Mouse (Mus musculus): ENCODE results near the gene Chgb. TPM values are rescaled to one million over a fixed set of nuclear protein-coding genes. Genes with fewer than 3 reads are reported as not detected.

Chgb gene
- 100 to 1,000 TPM; 890 to 974 TPM for total RNA-seq (2021)
- long read RNA-seq, experiment 1, transcript Chgb-201 (5 exons, 2,740 nt): major isoform, 2,253 of 2,555 reads
- long read RNA-seq, experiment 1, partial matches to known transcripts: 250 of 2,555 reads
- long read RNA-seq, experiment 1, other reads (novel, unspliced or antisense): 52 of 2,555 reads
- long read RNA-seq, experiment 2, transcript Chgb-201 (5 exons, 2,740 nt): major isoform, 1,084 of 1,503 reads
- long read RNA-seq, experiment 2, partial matches to known transcripts: 410 of 1,503 reads
- long read RNA-seq, experiment 2, other reads (novel, unspliced or antisense): 9 of 1,503 reads

DNA sequence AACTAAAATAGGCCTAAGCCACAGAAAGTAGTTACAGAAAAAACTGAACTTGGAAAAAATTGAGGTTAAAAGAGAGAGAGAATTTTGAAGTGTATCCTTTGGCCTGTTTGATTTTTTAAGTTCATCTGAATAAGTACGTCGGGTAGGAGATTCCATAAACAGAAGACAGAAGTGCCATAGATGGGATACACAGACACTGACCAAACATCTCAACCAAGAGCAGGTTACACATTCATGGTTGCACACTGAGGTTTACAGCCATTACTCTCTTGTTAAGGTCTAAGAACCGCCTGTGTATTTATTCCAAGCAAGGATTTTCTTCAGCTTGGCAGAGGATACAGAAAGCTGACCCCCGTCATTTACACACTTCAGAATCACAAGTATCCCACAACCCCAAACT, at the start of gene Chgb:
Chgb (plus strand) TSS at position 301 of the 400 bp plus-strand sequence.
- DNase-seq: no peak

DNA sequence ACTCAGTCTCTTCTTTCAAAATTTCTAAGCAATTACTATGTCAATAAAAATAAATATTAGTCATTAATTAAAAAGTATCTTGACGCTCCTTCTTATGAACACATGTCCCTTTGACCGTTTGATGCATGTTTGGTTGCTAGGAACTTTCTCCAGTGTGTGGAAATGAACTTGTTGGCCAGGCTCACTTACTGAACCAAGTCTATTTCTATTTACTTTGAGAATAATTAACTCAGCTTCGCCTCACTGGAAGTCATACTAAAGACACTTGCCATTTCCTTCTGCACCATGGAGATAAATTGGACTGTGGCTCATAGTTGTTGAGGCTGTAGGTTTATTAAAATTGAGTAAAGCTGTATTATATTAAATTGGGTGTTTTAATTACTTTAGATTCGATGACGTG, 48.1 kb upstream of the Chgb start:
- no peak for DNase-seq

DNA sequence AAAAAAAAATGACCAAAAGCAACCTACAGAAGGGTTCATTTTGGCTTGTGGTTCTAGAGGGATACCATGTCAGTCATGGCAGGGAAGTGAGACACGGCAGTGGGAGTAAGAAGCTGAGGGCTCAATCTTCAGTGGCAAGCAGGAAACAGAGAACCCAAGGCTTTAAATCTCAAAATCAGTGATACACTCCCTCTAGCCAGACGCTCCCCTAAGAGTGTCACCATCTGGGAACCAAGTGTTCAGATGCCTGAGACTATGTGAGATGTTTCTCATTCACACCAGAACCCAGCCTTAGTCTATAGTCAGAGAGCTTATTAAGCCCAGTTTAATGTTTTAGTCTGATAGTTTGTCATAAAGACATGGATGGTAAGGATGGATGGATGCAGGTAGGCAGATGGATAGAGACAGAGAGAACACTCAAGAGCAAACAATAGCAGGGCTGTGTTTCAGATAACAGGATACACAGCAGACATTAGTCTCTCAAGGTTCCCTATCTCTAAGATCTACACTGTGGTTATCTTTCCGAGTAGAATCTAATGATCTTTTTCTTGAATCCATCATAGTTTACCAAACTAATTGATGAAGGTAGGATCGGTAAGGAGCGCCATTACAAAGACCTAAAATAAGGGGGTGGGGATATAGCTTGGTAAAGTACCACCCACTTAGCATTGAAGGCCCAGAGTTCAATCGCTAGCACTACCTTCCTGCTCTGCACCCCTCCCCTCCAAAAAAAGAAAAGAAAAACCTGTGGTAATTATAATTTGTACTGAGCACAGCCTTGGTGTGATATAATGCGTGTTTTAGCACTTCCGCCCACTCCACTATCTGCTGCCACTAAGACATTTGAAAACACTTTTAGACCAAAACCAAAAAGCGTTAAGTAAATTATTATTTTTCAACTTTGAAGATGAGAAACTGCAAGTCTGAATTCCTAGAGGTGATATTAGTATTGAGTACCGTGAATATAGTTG, 47.2 kb upstream of the Chgb start:
- DNase-seq: no peak

DNA sequence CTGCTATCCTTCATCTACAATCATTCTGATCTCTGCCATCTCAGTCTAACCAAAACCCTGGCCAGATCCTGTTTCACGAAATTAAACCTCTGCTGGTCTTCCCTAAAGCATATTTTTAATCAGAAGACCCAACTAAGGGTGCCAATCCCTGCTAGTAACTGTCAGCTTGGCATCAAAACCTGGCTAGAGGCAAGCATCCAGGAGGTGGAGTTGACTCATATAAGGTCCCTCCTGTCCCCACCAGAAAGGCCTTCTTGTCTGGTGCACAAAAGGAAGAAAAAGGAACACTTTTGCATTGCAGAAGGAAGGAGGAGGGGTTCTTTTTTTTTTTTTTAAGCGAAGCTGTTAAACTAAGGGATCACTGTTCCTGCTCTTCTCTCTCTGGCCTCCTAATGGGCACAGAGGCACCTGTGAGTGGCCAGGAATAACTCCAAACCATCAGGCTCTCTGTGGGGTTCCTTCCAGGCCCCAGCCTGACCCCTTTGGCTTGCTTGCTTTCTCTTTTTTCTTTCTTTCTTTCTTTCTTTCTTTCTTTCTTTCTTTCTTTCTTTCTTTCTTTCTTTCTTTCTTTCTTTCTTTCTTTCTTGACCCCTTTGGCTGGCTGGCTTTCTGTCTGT, 42.2 kb upstream of the Chgb start:
- DNase-seq: no peak

DNA sequence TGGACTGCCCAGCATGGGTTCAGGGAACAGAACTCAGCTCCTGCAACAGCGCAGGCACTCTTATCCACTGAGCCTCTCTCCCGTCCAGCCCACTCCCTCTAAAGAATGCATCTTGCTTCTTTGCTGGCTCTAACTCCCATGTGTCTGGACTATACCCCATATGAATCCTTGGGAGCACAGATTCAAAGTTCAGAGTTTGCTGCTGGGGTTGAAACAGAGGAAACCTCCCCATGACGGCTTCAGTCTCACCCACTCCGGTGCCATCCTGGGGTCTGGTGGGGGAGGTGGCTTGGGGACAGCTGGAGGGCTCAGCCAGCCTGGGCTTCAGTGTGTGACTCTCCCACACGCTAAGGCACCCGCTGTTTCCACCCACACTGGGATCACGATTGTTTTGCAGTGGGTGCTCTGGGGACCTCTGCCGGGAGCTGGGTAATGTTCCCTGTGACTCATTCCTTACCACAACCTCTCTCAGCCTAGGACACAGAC, 39.2 kb upstream of the Chgb start:
- DNase-seq: peak; percentile 30

DNA sequence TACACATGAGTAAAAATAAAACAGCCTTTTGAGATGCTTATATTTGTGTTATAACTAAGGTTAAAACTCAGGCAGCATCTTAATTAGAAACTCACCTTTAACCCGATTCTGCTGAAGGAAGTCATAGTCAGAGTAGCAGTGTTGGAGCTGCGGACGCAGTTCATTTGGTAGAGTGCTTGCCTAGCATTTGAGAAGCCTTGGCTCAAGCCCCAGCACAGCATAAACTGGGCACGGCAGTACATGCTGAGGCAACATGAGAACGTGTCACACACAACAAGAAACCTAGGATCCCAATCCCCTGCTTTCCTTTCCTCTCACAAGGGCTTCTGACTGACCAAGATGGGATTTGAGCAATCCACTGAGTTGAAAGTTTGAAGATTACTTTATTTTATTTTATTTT, 36.2 kb upstream of the Chgb start:
- DNase-seq: no peak

DNA sequence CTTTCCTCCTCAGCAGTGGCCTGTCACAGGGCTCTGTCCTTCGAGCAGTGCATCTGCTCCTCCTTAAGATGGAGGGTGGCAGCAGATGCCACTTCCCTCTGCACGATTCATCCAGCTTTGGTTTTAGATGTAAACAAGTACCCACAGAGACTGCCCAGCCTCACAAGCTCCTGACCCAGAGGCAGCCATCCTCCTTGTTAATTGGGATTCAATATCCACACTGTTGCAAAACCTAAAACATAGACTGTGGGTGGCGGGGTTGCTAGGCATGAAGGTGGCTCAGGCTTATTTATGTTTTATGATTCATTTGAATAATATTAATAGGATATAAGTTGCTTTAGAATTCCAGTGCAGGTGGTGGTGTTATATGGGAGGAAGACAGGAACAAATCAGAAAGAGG, 35.0 kb upstream of the Chgb start:
- no peak for DNase-seq

DNA sequence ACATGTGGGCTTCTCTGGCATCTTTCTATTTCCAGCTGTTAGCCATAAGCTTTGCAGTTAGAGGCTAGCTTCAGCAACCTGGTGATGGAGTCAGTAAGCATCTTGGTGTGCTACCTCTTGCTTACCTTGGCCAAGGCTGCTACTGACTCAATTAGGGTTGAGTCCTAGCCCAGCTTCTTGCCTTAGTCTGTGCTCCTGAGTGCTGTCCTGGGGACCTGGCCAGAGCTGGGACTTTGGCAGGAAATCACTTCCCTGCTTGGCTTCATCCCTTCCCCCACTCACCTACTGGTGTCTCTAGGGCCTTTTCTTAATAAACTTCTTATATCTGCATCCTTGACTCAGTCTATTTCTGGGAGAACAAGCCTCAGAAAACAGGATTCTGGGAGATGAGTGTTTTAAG, 30.4 kb upstream of the Chgb start:
- no peak for DNase-seq

DNA sequence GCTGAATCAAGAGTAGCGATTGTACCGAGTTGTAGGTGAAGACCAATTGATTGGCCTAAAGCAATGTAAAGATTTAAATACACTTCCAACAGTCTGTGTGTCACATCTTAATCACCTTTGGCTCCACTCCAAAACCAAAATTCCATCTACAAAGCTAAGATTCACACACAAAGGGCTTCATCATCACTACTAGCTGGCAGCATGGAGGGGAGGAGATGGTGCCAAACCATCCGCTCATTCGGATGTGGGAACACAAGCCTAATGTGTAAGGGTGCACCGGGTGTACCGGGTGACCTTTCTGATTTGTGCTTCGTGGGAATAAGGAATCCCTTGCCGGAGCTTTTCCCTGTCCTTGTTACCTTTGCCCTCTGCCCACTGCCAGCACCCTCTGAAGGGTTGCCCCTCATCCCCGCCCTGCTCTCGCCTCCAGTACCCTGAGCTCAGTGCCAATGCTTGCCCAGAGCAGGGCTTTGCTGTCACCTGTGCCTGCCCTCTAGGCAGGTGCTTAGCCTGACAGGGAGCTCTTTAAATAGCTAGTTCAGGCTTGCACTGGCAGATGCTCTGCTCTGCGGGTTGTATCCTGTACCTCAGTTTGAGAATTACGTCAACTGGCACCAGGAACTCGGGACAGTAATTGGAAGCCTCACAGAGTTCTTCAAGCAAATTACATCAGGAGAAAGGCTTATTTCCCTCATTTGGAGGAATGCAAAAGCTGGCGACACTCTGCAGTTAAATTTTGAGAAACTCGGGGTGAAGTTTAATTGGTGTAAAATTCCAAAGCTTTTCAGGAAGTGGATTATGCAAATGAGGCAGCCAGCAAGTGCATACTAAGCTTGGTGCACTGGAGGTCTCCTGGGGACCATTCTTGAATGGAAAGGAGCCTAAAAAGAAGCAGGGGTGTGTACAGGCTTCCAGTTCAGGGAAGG, 29.7 kb upstream of the Chgb start:
- no peak for DNase-seq

DNA sequence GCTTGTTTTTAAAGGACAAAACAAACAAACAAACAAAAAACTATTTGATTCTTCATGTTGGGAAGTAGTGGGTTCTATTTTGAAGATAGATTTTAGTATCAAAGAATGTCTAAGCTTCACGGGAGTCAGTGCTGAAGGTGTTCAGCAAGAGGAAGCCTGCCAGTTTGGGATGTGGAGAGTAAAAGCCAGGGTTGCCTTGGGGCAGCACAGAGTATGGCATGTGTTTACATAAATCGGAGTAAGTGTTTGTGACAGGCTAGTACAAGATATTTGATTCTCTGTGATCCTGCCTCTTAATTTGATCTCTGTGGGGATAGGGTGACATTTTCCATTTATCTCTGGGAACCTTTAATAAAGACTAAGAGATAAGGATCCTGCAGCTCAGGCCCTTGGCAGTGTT, 28.7 kb upstream of the Chgb start:
- no peak for DNase-seq

DNA sequence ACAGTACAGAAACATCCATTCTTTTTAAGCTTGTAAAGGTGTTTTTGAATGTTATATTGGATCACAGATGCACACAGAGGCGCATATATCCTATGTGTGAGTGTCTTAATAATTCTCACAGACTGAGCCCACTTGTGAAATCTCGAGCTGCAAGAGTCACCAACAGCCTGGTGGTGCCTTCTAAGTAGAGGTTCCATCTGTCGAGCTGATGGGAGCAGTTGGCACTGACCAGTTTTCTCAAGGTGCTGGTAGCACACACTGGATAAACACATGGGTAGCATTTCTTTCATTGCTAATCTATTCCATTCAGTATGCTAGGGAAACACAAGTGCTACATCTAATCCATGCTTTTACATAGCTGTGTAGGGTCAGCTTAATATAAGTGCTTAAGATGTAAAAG, 27.9 kb upstream of the Chgb start:
- DNase-seq: no peak

DNA sequence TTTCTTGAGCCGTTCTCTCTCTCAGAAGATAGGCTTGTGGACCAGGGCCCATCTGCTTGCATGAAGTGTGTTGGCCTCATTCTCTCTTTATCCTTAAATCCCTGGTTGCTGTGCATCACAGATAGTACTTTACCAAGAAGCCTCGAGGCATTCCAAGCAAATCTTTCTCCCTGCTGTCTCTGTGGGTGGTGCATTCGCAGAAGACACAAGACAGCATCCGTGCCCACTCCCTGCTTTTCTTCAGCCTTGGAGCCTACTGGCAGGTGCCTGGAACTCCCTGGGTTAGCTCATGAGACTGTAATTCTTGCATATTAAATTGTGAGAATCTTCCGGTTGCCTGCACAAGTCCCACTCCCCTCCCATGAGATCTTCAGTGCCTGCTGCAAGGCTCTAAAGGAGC, 23.2 kb upstream of the Chgb start:
- no peak for DNase-seq

DNA sequence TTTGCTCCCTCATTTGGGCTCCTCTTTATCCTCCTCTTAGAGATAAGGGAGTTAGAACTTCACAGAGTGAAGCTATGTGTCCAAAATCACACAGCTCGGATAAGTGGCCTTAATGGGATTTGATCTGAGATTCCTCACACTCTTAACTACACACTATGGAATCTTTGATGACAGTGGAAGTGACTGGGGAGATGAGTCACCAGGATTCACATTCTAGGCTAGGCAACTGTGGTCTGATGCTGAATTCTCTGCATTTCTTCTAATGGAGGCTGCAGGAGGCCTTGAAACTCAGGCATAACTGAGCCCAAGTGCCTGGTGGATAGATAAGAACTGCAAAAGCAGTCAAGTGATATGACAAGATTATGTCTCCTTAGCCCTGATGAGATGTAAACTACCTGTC, 10.3 kb upstream of the Chgb start:
- DNase-seq: no peak

DNA sequence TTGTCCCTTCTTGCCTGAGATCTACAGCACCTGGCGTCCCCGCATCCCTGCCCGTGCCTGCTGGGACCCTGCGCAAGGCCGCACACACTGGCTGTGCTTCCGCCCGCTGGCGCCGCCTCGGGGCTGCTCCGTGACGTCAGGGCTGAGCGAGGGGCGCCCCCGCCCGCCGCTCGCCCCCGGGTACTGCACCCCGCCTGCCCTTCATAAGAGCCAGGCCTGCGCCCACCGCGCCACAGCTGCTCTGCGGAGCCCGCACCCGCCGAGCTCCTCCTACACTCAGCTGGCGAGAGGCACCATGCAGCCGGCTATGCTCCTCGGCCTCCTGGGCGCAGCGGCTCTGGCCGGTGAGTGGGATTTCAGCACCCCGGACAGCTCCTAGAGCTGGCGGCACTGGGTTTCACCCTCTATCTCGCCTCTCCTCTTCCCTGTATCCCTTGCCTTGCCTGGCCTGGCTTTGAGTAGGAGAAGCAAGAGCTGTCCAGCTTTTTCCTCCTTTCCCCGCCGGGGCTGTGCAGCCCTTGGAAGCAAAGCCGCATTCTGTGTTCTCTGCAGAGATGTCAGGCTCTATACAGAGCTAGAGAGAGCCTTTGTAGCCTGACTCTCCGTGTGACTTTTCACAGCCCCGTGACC, 476 bp downstream of the Chgb start:
- DNase-seq: peak; percentile 98

DNA sequence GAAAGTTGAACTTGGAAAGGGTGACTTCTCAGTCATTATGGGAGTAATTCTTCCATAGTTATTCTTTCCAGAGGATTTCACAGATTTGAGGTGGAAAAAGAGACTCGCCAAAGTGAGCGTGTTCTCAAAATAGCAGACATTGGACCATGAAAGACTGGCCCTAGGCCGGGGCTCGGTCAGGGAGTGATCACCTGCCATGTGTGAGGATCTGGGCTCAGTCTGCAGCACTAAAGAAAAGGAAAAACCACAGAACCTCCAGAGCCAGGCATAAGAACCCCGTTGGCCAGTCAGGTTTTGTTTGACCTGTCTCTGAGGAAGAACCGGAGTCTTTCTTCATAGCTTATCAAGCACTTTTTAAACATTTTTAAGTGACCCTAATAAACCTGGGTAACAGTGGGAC, 3.0 kb downstream of the Chgb start:
- DNase-seq: no peak

DNA sequence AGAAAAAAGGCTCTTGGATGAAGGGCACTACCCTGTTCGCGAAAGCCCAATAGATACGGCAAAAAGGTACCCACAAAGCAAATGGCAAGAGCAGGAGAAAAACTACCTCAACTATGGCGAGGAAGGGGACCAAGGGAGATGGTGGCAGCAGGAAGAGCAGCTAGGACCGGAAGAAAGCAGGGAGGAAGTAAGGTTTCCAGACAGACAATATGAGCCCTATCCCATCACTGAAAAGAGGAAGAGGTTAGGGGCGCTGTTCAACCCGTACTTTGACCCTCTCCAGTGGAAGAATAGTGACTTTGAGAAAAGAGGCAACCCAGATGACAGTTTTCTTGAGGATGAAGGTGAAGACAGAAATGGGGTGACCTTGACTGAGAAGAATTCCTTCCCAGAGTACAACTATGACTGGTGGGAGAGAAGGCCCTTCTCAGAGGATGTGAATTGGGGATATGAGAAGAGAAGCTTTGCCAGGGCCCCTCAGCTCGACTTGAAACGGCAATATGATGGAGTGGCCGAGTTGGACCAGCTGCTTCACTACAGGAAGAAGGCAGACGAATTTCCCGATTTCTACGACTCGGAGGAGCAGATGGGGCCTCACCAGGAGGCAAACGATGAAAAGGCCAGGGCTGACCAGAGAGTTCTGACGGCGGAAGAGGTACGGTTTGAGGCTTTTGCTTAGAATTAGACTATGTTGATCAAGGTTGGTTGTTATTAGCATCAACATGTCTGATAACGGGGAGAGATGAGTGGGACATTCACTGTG, 12.5 kb downstream of the Chgb start:
- DNase-seq: no peak

DNA sequence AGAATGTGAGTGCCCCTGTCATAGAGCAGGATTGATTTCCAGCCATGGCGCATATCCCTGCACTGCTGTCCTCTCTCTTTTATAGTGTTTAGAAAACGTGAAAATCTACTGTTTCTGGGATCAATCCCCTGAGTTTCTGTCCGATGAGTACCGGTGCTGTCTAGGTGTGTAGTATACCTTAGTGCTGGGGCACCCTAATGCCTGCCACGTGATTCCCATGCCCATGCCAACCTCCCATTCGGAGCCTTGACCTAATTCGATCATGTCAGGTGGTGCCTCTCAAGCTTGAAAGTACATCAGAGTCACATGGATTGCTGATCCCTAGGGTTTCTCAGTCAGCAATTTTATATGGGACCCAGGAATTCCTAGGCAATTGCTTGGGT, 13.1 kb downstream of the Chgb start:
- no peak for DNase-seq

DNA sequence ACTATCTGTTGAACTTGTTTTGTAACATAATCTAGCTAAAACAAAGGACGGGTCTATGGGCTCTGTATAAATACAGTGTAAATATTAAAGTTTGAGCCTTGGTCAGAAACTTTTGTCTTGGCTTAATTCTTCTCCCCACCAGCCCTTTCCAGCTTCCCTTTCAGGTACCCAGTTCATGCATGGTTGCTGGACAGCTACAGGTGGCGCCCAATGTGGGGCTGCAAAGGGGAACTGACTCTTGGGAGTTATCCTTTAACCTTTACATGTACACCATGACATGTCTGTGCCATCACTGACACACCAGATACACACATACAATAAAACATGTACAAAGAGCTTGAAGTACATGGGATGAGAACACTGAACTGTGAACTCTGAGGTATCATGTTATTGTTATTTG, 21.9 kb downstream of the Chgb start:
- DNase-seq: no peak

DNA sequence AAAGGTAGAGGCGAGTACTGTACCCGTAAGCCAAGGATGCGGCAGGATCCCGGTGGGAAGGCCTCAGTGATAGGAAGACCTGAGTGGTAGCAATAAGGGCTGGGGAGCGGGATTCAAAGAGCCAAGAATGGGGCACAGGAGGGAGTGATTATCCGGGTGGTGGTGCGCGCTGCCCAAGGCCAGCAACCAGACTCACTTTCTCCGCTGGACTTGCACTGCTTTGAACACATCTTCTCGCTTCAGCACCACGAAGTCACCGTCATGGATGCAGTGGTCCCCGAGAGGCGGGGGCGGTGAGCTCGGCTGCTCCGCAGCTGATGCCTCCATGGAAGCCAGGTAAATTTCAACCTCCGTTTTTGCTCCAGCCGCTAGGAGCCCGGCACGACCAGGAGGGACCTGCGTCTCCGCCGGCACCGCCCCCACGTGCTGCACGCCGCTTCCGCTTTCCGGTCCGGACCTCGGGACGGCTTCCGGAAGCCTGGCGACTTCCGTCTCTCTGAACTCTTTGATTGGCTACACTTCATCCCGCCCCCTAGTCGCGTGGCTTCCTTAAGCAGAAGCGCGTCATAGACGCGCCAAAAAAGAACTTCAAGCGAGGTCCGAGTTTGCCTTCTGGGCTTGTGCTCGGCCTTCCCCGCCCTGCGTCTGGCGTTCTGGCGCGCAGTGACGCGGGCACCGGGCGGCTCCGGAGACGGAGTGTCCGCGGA, 34.7 kb downstream of the Chgb start, which contains the start of the genes Trmt6 and Mcm8:
Trmt6 (minus strand) TSS at position 448 of the 707 bp plus-strand sequence.
Mcm8 (plus strand) TSS at position 534 of the 707 bp plus-strand sequence.
- DNase-seq: peak; percentile 94

DNA sequence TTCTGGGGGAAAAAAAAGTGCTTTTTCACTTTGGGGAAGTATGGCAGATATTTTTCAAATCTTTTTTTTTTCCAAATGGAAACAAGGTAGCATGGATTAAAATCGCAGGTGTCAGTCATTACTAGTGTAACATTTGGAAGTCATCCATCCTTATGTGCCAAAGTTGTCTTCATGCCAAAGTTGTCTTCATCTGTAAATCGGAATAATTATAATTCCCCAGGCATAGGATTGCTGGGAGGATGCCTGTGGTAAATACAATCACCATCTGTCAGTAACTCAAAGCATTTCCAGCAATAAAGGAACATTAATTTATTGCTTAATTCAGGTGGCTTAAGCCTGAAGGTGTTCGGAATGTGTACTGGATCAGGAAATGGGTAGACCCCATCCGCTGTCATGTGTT, 60.0 kb downstream of the Chgb start:
- no peak for DNase-seq

All from adrenal gland, postnatal 10 days (tissue).